Mouse (Mus musculus): ENCODE results near the gene Tfe3.

The Tfe3 gene

GRCm38 (mm10) chrX:7821865-7822779 lies 59.8 kb downstream of the Tfe3 start, which contains the start of gene Kcnd1:
Kcnd1 (plus strand) TSS chrX:7822289.
- no peak for DNase-seq (ENCODE audit: low read depth)
